Mouse (Mus musculus): ENCODE measurements around the gene Stam. TPM values are rescaled to one million over a fixed set of nuclear protein-coding genes. Genes with fewer than 3 reads are reported as not detected.
A peak's percentile ranks its signal among the peaks of the same experiment; 100 is the strongest.
"Not testable (repeated sequence)": the region's sequence is repeated elsewhere in the genome, so short reads cannot be mapped to it uniquely, and the experiment has no call there.

Gene Stam
- polyA plus RNA-seq, 1 experiment from 2014 or later, result 72.4 TPM

DNA sequence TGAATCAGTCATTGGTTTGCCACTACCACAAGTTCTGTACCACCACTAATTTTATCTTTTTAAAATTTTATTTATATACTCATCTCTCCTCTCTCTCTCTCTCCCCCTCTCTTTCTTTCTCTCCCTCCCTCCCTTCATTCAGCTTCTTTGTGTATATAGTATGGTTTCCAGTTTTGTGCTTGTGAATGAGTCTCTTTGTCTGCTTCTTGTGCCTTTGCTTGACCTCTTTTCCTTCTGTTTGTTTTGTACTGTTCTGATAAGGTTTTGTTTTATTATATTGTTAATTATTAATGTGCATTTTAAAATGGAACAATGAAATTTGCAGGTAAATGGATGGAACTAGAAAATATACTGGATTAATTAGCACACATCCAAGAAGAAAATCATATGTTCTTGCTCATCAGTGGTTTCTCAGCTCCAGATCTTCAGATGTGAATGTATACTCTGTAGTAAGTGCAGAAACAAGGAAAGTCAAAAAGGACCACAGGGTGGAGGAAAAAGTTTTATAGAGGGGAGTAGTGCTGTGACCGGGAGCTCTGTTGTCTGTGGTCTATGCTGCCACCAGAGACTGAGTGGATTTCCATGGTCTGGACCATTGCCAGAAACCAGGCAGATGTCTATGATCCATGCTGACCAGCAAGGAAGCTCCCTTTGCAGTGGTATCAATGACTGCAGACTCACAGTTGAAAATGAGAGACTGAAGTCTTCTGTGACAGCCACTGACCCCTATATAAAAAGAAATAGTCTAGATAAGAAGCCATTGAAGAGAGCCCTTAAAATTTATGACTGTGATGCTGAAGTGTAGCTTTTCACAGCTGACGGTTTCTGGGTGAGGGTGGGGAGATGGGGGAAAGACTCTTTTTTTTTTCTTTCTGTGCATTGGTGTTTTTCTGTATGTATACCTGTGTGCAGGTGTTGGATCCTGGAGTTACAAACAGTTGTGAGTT, 7.9 kb upstream of the Stam start:
- no peaks in the 10 kb centered on the region for H3K36me3 ChIP-seq
- H3K9ac ChIP-seq (replicated peaks), result no peak overlapping the region
- 58% methylated on average over 2 of the region's 2 CpGs for WGBS

DNA sequence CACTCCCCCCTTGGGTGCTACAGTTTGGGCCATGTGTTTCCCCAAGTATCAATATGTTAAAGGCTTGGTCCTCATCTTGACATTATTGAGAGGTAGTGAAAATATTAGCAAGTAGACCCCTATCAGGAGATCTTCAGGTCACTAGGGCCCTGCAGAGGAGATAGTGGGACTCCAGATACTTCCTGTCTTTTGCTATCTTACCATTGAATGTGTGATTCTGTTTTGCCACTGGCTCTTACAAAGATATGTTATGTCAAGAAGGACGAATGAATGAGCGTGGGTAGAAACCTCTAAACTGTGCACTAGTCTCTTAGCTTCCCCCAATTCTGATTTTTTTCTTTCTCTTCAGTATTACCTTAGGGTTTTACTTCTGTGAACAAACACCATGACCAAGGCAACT, 4.9 kb upstream of the Stam start:
- Histone ChIP-seq H3K9me3 (no peaks in the 10 kb centered on the region), H3K4me1 (replicated peaks) (0 out of 2 replicates have a peak, but pooled peaks cover 4% of the 10 kb centered on the region), H3K4me2 (no peak overlapping the region), H3K27ac (no peak overlapping the region), H3K27me3 (no peaks in the 10 kb centered on the region), H3K4me3 (replicated peaks) (no peak overlapping the region), H3K36me3 (no peaks in the 10 kb centered on the region), H3K9ac (replicated peaks) (no peak overlapping the region)
- no peak for ATAC-seq (ENCODE audit: insufficient number of reproducible peaks, insufficient read depth, low FRiP score, low TSS enrichment, low read depth)
- 93% methylated on average over 2 of the region's 2 CpGs for WGBS

More for the DNA sequence above, 7.9 kb upstream of the Stam start:
- H3K27me3 ChIP-seq, result no peaks in the 10 kb centered on the region
- H3K27ac ChIP-seq, result no peak overlapping the region
- H3K4me3 ChIP-seq (replicated peaks), result no peak overlapping the region
- H3K4me2 ChIP-seq, result no peak overlapping the region
- no peak for ATAC-seq (ENCODE audit: insufficient number of reproducible peaks, insufficient read depth, low FRiP score, low TSS enrichment, low read depth)
- no peaks in the 10 kb centered on the region for H3K9me3 ChIP-seq
- no peaks in the 10 kb centered on the region for H3K4me1 ChIP-seq (replicated peaks)

DNA sequence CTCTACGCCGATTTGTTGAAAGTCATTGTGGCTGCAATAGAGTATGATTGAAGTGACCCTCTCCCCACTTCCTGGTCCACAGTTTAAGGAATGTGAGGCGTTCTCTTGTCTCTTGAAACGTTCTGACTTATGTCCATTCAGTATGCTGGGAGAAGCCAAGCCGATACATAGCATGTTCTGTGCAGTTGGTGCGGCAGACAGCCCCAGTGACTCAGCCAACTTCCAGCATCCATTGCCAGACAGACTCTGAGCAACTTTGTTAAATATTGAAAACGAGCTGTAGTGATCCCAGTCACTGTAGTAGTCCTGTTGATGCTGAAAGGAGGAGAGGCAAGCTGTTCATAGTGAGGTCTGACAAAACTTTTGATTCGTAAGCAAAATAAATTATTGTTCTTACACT, 3.4 kb upstream of the Stam start:
- no peaks in the 10 kb centered on the region for H3K36me3 ChIP-seq
- H3K4me1 ChIP-seq (replicated peaks), result peaks cover 10% of the 10 kb centered on the region
- no peaks in the 10 kb centered on the region for H3K9me3 ChIP-seq
- no peak overlapping the region for H3K4me3 ChIP-seq (replicated peaks)
- no peak overlapping the region for H3K27ac ChIP-seq
- H3K9ac ChIP-seq (replicated peaks), result no peak overlapping the region
- H3K27me3 ChIP-seq, result no peaks in the 10 kb centered on the region
- no peak for ATAC-seq (ENCODE audit: insufficient number of reproducible peaks, insufficient read depth, low FRiP score, low TSS enrichment, low read depth)
- no peak overlapping the region for H3K4me2 ChIP-seq
- 85% methylated on average over 8 of the region's 8 CpGs for WGBS

DNA sequence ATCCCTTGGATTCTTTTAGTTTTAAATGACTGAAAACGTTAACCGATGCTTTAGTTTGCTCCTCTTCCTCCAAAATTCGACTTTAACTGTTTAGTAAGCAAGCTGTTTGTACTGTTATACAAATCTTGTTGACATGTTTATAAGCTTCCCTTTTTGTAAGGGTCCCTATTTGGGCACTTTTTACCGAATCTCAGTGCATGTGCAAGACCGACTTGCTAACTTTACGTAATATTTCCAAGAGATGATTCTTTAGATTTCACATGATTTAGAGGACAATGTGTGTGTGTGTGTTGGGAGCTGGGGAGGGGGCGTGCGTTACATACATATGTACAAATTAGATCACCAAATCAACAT, 913 bp upstream of the Stam start:
- no peak for ATAC-seq (ENCODE audit: insufficient number of reproducible peaks, insufficient read depth, low FRiP score, low TSS enrichment, low read depth)
- H3K9ac ChIP-seq (replicated peaks), result peak overlapping the region; percentile 88
- H3K27me3 ChIP-seq, result no peaks in the 10 kb centered on the region
- H3K4me3 ChIP-seq (replicated peaks), result peak overlapping the region; percentile 83
- H3K4me2 ChIP-seq, result peak overlapping the region; percentile 66
- peak overlapping the region; percentile 89 for H3K27ac ChIP-seq
- H3K4me1 ChIP-seq (replicated peaks), result peaks cover 20% of the 10 kb centered on the region
- no peaks in the 10 kb centered on the region for H3K36me3 ChIP-seq
- H3K9me3 ChIP-seq, result no peaks in the 10 kb centered on the region
- WGBS, result 20% methylated on average over 8 of the region's 8 CpGs

DNA sequence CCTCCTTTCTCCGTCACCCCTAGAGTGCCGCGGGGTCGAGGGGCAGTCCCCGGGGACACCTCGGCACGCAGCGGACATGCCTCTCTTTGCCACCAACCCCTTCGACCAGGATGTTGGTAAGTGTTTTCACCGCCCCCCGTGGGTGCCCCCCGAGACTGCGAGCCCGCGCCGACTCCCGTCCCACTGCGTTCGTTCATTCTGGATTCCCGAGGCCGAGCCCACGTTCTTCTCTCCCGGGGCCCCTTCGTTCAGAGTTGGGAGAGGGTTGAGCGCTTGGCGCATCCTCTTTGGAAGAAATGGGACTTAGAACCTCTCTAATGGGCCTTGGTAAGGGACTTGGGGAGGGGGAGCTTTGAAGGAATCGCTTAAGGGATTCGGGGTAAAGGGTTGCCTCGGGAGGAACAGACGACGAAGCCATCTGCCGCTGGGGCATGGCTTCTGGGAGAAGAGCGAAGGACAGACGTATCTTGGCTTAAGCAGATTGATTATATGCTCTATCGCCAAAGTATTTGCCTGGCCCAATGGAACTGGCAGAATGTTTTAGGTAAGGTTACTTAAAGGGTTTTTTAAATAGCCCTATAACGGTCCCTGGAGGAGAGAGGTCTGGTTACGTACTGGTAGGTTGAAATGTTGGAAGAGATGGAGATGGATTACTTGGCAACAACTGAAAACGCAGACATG, 463 bp downstream of the Stam start:
- Histone ChIP-seq H3K4me3 (replicated peaks) (peak overlapping the region; percentile 83), H3K4me1 (replicated peaks) (peaks cover 20% of the 10 kb centered on the region), H3K4me2 (peak overlapping the region; percentile 66), H3K27ac (peak overlapping the region; percentile 89), H3K9ac (replicated peaks) (peak overlapping the region; percentile 88), H3K9me3 (no peaks in the 10 kb centered on the region), H3K27me3 (no peaks in the 10 kb centered on the region), H3K36me3 (no peaks in the 10 kb centered on the region)
- ATAC-seq (ENCODE audit: insufficient number of reproducible peaks, insufficient read depth, low FRiP score, low TSS enrichment, low read depth), result peak; percentile 14
- 1% methylated on average over 34 of the region's 38 CpGs for WGBS

DNA sequence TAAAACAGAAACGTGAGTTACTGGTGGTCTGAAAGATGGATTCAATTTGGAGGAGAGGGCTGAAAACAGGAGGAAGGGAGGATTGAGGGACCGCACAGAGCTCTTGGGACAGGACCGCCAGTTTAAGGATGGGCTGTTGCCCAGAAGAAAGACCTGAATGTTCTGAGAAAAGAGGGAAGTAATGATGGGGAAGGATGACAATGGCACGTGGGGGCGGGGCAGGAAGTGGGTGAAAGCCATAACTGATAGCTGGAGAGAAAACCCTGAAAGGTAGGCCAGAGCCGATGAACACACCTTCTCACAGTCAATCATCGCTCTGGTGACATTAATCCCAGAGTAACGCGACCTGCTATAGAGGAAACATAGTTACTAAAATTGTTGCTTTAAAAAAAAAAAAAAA, 4.6 kb downstream of the Stam start:
- not testable (repeated sequence) for H3K9me3 ChIP-seq; H3K27ac ChIP-seq; H3K4me2 ChIP-seq; H3K27me3 ChIP-seq; H3K36me3 ChIP-seq; ATAC-seq (ENCODE audit: insufficient number of reproducible peaks, insufficient read depth, low FRiP score, low TSS enrichment, low read depth); H3K9ac ChIP-seq (replicated peaks); H3K4me3 ChIP-seq (replicated peaks)
- 93% methylated on average over 9 of the region's 9 CpGs for WGBS
- peaks cover 16% of the 10 kb centered on the region for H3K4me1 ChIP-seq (replicated peaks)

DNA sequence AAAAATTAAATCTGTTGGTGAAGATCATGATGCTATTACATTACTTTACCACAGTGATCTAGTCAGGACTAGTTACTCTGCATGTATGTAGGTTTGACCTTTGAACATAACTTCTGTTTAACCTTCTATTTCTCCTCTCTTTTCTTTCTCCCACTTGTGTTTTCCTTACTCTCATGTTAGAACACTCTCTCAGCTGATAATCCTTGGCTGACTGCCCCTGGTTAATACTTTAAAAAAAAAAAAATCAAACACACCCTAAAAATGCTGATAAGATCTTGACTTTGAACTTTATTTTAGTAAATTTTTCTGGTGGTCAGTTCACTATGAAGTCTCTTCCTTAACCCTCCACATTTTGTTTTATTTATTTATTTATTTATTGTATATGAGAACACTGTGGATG, 26.6 kb downstream of the Stam start:
- H3K4me1 ChIP-seq (replicated peaks), result no peaks in the 10 kb centered on the region
- H3K9ac ChIP-seq (replicated peaks), result no peak overlapping the region
- H3K4me3 ChIP-seq (replicated peaks), result no peak overlapping the region
- H3K4me2 ChIP-seq, result no peak overlapping the region
- peaks cover 27% of the 10 kb centered on the region for H3K36me3 ChIP-seq
- peaks cover 13% of the 10 kb centered on the region; the same call in 1 of the 2 replicates for H3K9me3 ChIP-seq
- H3K27ac ChIP-seq, result no peak overlapping the region
- no peaks in the 10 kb centered on the region for H3K27me3 ChIP-seq
- no peak for ATAC-seq (ENCODE audit: insufficient number of reproducible peaks, insufficient read depth, low FRiP score, low TSS enrichment, low read depth)

DNA sequence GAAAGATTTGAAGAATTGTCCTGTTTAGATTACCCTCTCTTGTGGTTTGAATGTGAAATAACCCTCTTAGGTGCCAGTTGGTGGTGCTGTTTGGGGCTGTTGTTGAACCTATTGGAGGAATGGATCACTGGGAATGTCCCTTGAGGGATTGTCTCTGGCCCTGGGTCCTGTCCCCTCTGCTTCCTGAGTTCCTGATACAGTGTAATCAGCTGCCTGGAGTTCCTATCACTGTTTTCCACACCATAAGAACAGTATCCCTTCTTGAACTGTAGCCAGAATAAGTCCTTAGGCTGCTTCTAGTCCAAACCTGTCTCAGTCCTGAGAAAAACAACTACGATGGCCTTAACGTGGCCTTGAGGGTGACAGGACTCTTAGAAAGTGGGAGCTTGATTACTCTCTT, 28.7 kb downstream of the Stam start:
- Histone ChIP-seq H3K27me3 (no peaks in the 10 kb centered on the region), H3K27ac (no peak overlapping the region), H3K4me3 (replicated peaks) (no peak overlapping the region), H3K9ac (replicated peaks) (no peak overlapping the region), H3K4me1 (replicated peaks) (no peaks in the 10 kb centered on the region), H3K36me3 (peaks cover 16% of the 10 kb centered on the region), H3K9me3 (no peaks in the 10 kb centered on the region), H3K4me2 (no peak overlapping the region)
- 86% methylated on average over 2 of the region's 2 CpGs for WGBS
- no peak for ATAC-seq (ENCODE audit: insufficient number of reproducible peaks, insufficient read depth, low FRiP score, low TSS enrichment, low read depth)

DNA sequence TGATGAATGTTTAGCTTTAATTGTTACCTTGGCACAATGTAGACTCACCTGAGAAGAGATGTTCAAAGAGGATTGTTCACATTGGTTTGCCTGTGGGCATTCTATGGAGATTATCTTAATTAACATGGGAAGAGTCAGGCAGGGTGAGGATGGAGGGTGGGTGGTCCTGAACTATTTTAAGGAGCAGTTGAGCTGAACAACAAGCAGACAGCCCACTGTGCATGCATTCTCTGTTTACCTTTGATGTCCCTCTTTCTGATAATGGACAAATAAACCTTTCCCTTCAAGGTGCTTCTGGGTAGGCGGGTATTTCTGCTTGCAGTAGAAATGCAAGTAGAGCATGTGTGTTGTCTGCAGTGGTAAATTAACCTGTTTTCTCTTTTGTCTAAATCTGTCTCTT, 30.0 kb downstream of the Stam start:
- Histone ChIP-seq H3K4me3 (replicated peaks) (no peak overlapping the region), H3K27ac (no peak overlapping the region), H3K27me3 (no peaks in the 10 kb centered on the region), H3K4me1 (replicated peaks) (no peaks in the 10 kb centered on the region), H3K9me3 (no peaks in the 10 kb centered on the region), H3K9ac (replicated peaks) (no peak overlapping the region), H3K36me3 (peaks cover 16% of the 10 kb centered on the region), H3K4me2 (no peak overlapping the region)
- no peak for ATAC-seq (ENCODE audit: insufficient number of reproducible peaks, insufficient read depth, low FRiP score, low TSS enrichment, low read depth)
- WGBS, result 91% methylated on average over 1 of the region's 1 CpGs

DNA sequence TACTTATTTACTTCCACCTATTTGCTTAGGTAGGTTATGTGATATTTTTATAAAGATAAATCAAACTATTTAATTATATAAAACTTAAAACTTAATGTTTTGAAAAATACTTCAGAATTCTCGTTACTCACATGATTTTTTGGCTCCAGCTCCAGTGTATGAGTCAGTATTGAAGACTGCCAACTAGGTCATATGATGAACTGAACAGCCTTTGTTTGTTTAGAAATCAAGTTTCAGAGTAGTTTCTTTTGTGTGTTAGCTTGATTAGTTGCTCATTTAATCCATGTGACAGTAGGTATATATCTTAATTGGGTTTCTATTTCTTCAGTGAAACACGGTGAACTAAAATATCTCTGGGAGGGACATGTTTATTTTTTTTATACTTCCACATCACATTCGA, 33.8 kb downstream of the Stam start:
- H3K4me3 ChIP-seq (replicated peaks), result no peak overlapping the region
- no peaks in the 10 kb centered on the region for H3K9me3 ChIP-seq
- H3K27me3 ChIP-seq, result no peaks in the 10 kb centered on the region
- no peak overlapping the region for H3K4me2 ChIP-seq
- WGBS, result 93% methylated on average over 3 of the region's 3 CpGs
- H3K9ac ChIP-seq (replicated peaks), result no peak overlapping the region
- peaks cover 7% of the 10 kb centered on the region; the same call in 1 of the 2 replicates for H3K4me1 ChIP-seq (replicated peaks)
- peaks cover 14% of the 10 kb centered on the region for H3K36me3 ChIP-seq
- H3K27ac ChIP-seq, result no peak overlapping the region
- ATAC-seq (ENCODE audit: insufficient number of reproducible peaks, insufficient read depth, low FRiP score, low TSS enrichment, low read depth), result no peak

DNA sequence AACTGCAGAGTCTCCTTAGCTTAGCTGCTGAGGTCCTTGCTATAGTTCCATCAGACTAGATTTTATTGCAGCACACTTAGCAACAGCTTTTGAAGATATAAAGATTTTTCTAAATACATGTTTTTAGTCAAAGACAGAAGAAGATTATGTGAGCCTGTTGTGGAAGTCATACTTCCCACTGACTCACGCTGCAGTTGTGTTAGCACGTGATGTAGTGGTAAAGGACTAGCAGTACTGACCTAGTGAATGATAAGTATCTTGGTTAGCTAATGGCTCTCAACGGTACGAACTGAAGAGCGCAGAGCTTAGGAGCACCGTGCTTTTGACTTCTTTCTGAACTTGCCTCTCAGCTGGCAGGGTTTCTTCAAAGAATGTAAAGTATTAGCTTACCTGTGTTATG, 52.5 kb downstream of the Stam start:
- H3K27me3 ChIP-seq, result no peaks in the 10 kb centered on the region
- H3K9ac ChIP-seq (replicated peaks), result no peak overlapping the region
- no peak for ATAC-seq (ENCODE audit: insufficient number of reproducible peaks, insufficient read depth, low FRiP score, low TSS enrichment, low read depth)
- 89% methylated on average over 6 of the region's 6 CpGs for WGBS
- H3K27ac ChIP-seq, result no peak overlapping the region
- H3K4me3 ChIP-seq (replicated peaks), result no peak overlapping the region
- peaks cover 25% of the 10 kb centered on the region for H3K36me3 ChIP-seq
- no peaks in the 10 kb centered on the region for H3K9me3 ChIP-seq
- H3K4me2 ChIP-seq, result no peak overlapping the region
- H3K4me1 ChIP-seq (replicated peaks), result peaks cover 12% of the 10 kb centered on the region
